Mouse (Mus musculus) forebrain, embryonic 11.5 days (tissue): ENCODE data around the gene Fam196b. TPM values are rescaled to one million over a fixed set of nuclear protein-coding genes. Genes with fewer than 3 reads are reported as not detected.

Experiments
- ATAC-seq: fragments of 200-750 bp; cut with Nextera tagmentation; replicated peaks from 2 replicates; pipeline ENCODE4 v1.8.0; 2017; ENCODE audit warnings: moderate TSS enrichment; ENCODE audit not compliant: low FRiP score
- DNase-seq: peaks from one replicate; pipeline ENCODE4 v3.0.0-alpha.2; 2017; ENCODE audit warnings: low spot score
- H3K27ac ChIP-seq: fragments of 300-500 bp; sonication (generic); 2 replicates; pipeline ENCODE4 v1.5.1; 2014; ENCODE audit warnings: low read depth, low read length
- H3K27me3 ChIP-seq: fragments of 300-500 bp; sonication (generic); 2 replicates; pipeline ENCODE4 v1.6.1; 2014; ENCODE audit warnings: mild to moderate bottlenecking, low read length, mixed read lengths; ENCODE audit not compliant: control insufficient read depth, insufficient read depth
- H3K36me3 ChIP-seq: fragments of 300-500 bp; sonication (generic); 2 replicates; pipeline ENCODE4 v1.6.1; 2014; ENCODE audit warnings: mild to moderate bottlenecking, low read length, moderate library complexity, mixed read lengths; ENCODE audit not compliant: control insufficient read depth, insufficient read depth
- H3K4me1 ChIP-seq: fragments of 300-500 bp; sonication (generic); replicated peaks from 2 replicates; pipeline ENCODE4 v1.6.1; 2014; ENCODE audit warnings: low read length, mixed read lengths; ENCODE audit not compliant: control insufficient read depth, insufficient read depth
- H3K4me2 ChIP-seq: fragments of 300-500 bp; sonication (generic); 2 replicates; pipeline ENCODE4 v1.6.1; 2014; ENCODE audit warnings: low read depth, mild to moderate bottlenecking, low read length, moderate library complexity, mixed read lengths; ENCODE audit not compliant: severe bottlenecking
- H3K4me3 ChIP-seq: fragments of 300-500 bp; sonication (generic); 2 replicates; pipeline ENCODE4 v1.5.1; 2014; ENCODE audit warnings: low read depth, low read length
- H3K9ac ChIP-seq: fragments of 300-500 bp; sonication (generic); 2 replicates; pipeline ENCODE4 v1.6.1; 2014; ENCODE audit warnings: low read length
- H3K9me3 ChIP-seq: fragments of 300-500 bp; sonication (generic); 2 replicates; pipeline ENCODE4 v1.6.1; 2016; ENCODE audit warnings: low read length, mixed read lengths; ENCODE audit not compliant: control insufficient read depth
- WGBS: fragments of 180-500 bp; shearing (Covaris S2); extraction: QIAGEN DNeasy Blood & Tissue Kit; methylation state at CpG from one replicate; pipeline ENCODE4 v1.1.7; 2014; 5-methylcytosine and 5-hydroxymethylcytosine counted together
- polyA plus RNA-seq: library from polyadenylated mRNA; unstranded; fragments of >200 nt; fragmentation: Nextera tagmentation; extraction: Ambion mirVana; gene quantifications from 2 replicates; pipeline ENCODE4 v1.2.1, GENCODE M21; 2014

The Fam196b gene
- polyA plus RNA-seq, 1 experiment from 2014 or later = 0.94 TPM

GRCm38 (mm10) chr11:34384178-34384577 is 69.6 kb downstream of the Fam196b start:
- Histone ChIP-seq H3K27ac (no peak overlapping the region), H3K36me3 (no peaks in the 10 kb centered on the region), H3K27me3 (no peaks in the 10 kb centered on the region), H3K4me2 (no peak overlapping the region), H3K4me3 (no peak overlapping the region), H3K9ac (no peak overlapping the region), H3K9me3 (no peaks in the 10 kb centered on the region), H3K4me1 (no peaks in the 10 kb centered on the region)
- DNase-seq (no peak), ATAC-seq (no peak)
- WGBS = 72% methylated on average over 4 of the region's 4 CpGs

- DNase-seq = no peak
- Histone ChIP-seq H3K27ac (no peak overlapping the region), H3K4me1 (no peaks in the 10 kb centered on the region), H3K9ac (no peak overlapping the region), H3K9me3 (no peaks in the 10 kb centered on the region), H3K36me3 (no peaks in the 10 kb centered on the region), H3K27me3 (no peaks in the 10 kb centered on the region), H3K4me3 (no peak overlapping the region), H3K4me2 (no peak overlapping the region)
- ATAC-seq = no peak; the same call in 1 of the 2 replicates
- WGBS = 60% methylated on average over 1 of the region's 1 CpGs
These were observed 70.5 kb downstream of the Fam196b start for GRCm38 (mm10) chr11:34385001-34385688.

- DNase-seq (no peak), ATAC-seq (no peak)
- no peak overlapping the region for H3K4me3 ChIP-seq
- no peaks in the 10 kb centered on the region for H3K9me3 ChIP-seq
- H3K4me1 ChIP-seq = no peaks in the 10 kb centered on the region
- no peak overlapping the region for H3K4me2 ChIP-seq
- H3K27me3 ChIP-seq = no peaks in the 10 kb centered on the region
- H3K27ac ChIP-seq = no peak overlapping the region
- no peaks in the 10 kb centered on the region for H3K36me3 ChIP-seq
- 89% methylated on average over 6 of the region's 6 CpGs for WGBS
- no peak overlapping the region for H3K9ac ChIP-seq
These were observed 74.9 kb downstream of the Fam196b start for GRCm38 (mm10) chr11:34389261-34390116.

GRCm38 (mm10) chr11:34392105-34392504 is 77.5 kb downstream of the Fam196b start:
- H3K4me3 ChIP-seq = no peak overlapping the region
- DNase-seq = no peak
- H3K36me3 ChIP-seq = no peaks in the 10 kb centered on the region
- no peak for ATAC-seq
- 74% methylated on average over 4 of the region's 4 CpGs for WGBS
- no peak overlapping the region for H3K27ac ChIP-seq
- H3K27me3 ChIP-seq = no peaks in the 10 kb centered on the region
- H3K9me3 ChIP-seq = no peaks in the 10 kb centered on the region
- H3K9ac ChIP-seq = no peak overlapping the region
- no peaks in the 10 kb centered on the region for H3K4me1 ChIP-seq
- no peak overlapping the region for H3K4me2 ChIP-seq

- no peak for DNase-seq
- WGBS = 87% methylated on average over 3 of the region's 3 CpGs
- no peak for ATAC-seq
- Histone ChIP-seq H3K27ac (no peak overlapping the region), H3K9me3 (no peaks in the 10 kb centered on the region), H3K4me3 (no peak overlapping the region), H3K4me2 (no peak overlapping the region), H3K27me3 (no peaks in the 10 kb centered on the region), H3K36me3 (no peaks in the 10 kb centered on the region), H3K9ac (no peak overlapping the region), H3K4me1 (no peaks in the 10 kb centered on the region)
These were observed 81.2 kb downstream of the Fam196b start for GRCm38 (mm10) chr11:34395802-34396201.

GRCm38 (mm10) chr11:34397661-34398060 is 83.0 kb downstream of the Fam196b start:
- Histone ChIP-seq H3K27me3 (no peaks in the 10 kb centered on the region), H3K9me3 (no peaks in the 10 kb centered on the region), H3K4me2 (no peak overlapping the region), H3K36me3 (no peaks in the 10 kb centered on the region), H3K4me3 (no peak overlapping the region), H3K27ac (no peak overlapping the region), H3K9ac (no peak overlapping the region), H3K4me1 (no peaks in the 10 kb centered on the region)
- 94% methylated on average over 5 of the region's 5 CpGs for whole genome bisulfite sequencing
- ATAC-seq (no peak), DNase-seq (no peak)

- no peak overlapping the region for H3K9ac ChIP-seq
- H3K4me2 ChIP-seq = no peak overlapping the region
- WGBS = 94% methylated on average over 2 of the region's 2 CpGs
- no peak overlapping the region for H3K4me3 ChIP-seq
- DNase-seq = no peak
- no peaks in the 10 kb centered on the region for H3K9me3 ChIP-seq
- H3K36me3 ChIP-seq = no peaks in the 10 kb centered on the region
- no peak overlapping the region for H3K27ac ChIP-seq
- no peaks in the 10 kb centered on the region for H3K4me1 ChIP-seq
- H3K27me3 ChIP-seq = no peaks in the 10 kb centered on the region
- ATAC-seq = no peak
These were observed 83.9 kb downstream of the Fam196b start for GRCm38 (mm10) chr11:34398555-34398954.

GRCm38 (mm10) chr11:34401343-34401742 is 86.7 kb downstream of the Fam196b start:
- Histone ChIP-seq H3K9me3 (no peaks in the 10 kb centered on the region), H3K4me2 (no peak overlapping the region), H3K4me1 (no peaks in the 10 kb centered on the region), H3K27ac (no peak overlapping the region), H3K36me3 (no peaks in the 10 kb centered on the region), H3K27me3 (no peaks in the 10 kb centered on the region), H3K9ac (no peak overlapping the region), H3K4me3 (no peak overlapping the region)
- no peak for DNase-seq
- WGBS = 89% methylated on average over 8 of the region's 8 CpGs
- no peak for ATAC-seq
